Mouse (Mus musculus) mouse embryonic stem cell (cell line): ENCODE measurements around the gene Grm1.

Source experiments
- in situ Hi-C, 2 experiments: fragments of 300-500 bp; cut with MboI; formaldehyde crosslinking; loops; 1 replicate in 1 of 2; 3 replicates in 1 of 2; pipeline ENCODE4 v1.14.3; 2019 to 2020; ENCODE audit warnings: low sequenced_read_pairs in 2 of 2, low pct_unique_long_range_greater_than_20kb in 1 of 2, mixed read lengths in 1 of 2; ENCODE audit not compliant: unreplicated experiment in 1 of 2

Grm1 gene

GRCm38 (mm10) chr10:11013653-11014052, 68.5 kb downstream of the Grm1 start:
- in situ Hi-C loops: no loop called here

GRCm38 (mm10) chr10:10996766-10997165, 85.4 kb downstream of the Grm1 start:
- in situ Hi-C loops: no loop called here

- in situ Hi-C loops: no loop called here
Measured at GRCm38 (mm10) chr10:10991708-10992107, 90.4 kb downstream of the Grm1 start.

DNA sequence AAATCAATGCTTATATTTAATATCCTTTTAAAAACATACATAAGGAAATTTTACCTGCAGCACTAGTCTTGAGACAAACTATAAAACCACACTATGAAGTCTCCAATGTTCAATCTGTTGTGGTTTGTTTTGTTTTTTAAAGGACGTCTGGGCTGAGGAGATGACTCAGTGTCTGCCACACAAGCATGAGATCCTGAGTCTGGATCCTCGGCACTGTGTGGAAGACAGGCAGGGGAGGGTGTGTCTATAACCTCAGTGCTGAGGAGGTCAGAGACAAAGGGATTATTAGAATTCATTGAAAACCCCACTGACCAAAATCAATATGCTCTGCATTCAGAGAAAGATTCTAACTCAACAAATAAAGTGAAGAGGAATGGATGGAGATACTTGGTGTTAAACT, 110.8 kb downstream of the Grm1 start:
- in situ Hi-C loops: no loop called here

GRCm38 (mm10) chr10:10964490-10965150, 117.5 kb downstream of the Grm1 start:
- in situ Hi-C loops: no loop called here

DNA sequence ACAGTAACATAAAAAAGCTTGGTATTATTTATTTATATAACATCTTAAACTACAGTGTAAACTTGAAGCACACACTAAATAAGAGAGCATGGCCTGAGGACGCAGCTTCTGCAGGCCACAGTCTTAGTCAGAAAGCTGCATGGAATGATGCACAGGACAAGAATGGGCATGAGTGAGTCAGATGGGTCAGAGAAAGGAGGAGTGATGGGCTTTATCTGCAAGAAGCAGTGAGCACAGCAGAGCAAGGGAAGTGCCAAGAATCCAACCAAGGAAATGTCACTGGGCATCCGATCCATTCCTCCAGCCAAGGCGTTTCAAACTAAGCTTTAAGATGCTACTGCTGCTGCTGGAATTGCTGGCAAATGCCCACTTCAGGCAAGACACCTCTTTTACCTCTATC, 131.6 kb downstream of the Grm1 start:
- in situ Hi-C loops: no loop called here

DNA sequence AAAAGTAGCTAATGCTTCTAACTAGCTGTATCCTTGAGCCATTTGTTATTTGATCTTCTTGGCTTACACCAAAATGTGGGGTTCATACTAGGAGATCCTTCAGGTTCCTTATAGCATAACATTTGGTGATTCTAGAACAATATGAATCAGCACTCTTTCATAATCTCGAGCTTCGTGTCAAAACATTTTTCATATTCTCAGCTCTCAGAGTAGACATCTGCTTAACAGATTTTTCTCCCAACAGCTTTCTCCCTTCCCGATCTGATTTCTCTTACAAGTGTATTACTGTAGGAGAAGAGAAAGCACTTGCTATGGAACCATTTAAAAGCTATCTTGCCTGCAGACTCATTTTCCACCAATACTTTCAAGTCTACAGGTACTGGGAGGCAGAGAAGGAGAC, 133.0 kb downstream of the Grm1 start:
- in situ Hi-C loops: no loop called here

GRCm38 (mm10) chr10:10947531-10947930, 134.6 kb downstream of the Grm1 start:
- in situ Hi-C loops: no loop called here

- in situ Hi-C loops: no loop called here
Measured at GRCm38 (mm10) chr10:10944003-10944402, 138.2 kb downstream of the Grm1 start.

DNA sequence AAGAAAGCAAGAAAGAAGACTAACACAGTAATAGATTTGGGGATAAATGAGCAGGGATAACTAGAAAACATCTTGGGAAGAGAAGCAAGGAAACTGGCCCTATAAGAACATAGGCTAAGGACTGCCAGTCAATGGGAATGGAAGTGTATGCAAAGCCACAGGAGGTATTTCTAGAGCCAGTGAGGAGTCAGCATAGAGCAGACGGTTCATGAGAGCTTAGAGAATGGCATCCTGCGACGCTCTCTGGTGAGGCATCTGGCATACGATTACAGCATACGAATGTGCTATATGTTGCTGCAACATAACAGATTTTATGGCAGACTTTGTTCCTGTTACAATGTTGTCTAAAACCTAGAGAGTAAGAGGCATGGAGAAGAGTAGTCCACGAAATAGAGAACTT, 139.9 kb downstream of the Grm1 start:
- in situ Hi-C loops: no loop called here

DNA sequence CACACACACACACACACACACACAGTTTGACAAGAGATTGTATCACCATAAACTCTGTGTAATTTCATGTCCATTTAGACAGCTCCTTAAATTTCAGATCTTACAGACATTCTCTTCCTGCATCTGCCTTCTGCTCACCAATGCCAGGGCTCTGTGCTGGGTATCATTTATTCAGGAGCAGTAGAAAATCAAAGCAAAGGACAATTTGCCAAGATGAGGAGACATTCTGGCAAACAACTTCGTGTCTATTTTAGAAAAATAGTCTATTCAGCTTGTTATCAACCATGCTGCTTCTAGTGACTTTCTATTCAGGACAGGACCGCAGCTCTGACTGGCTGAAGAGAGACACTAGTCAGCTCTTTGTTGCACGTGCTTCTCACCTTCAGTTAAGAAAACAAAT, 146.3 kb downstream of the Grm1 start:
- in situ Hi-C loops: no loop called here

GRCm38 (mm10) chr10:10929672-10930071, 152.5 kb downstream of the Grm1 start:
- in situ Hi-C loops: no loop called here

- in situ Hi-C loops: no loop called here
Measured at GRCm38 (mm10) chr10:10928798-10929366, 153.3 kb downstream of the Grm1 start.

DNA sequence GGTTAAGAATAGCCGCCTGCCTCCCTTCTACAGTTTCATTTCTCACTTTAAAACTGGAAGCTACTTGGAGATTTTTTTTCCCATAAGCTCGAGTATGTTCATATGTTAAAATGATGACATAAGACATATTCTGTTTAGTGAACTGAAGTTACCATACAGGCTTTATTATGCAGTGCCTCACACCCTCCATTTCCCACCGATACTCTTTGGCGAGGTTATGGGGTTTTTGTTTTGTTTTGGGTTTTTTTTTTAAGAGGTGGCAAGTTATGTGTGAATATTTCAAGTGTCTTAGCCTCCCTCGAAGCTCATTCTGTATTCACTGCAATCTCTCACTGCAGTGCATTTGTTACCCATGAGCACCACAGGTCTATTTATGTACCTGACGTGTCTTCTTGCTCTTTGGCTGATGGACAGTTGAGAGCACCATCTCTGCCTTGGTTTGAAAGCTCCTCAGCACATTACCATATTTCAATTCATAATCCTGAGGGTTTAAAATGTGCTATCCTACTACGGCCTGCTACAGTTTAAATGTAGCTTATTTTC, 164.2 kb downstream of the Grm1 start:
- in situ Hi-C loops: no loop called here

- in situ Hi-C loops: no loop called here
Measured at GRCm38 (mm10) chr10:10913621-10914020, 168.5 kb downstream of the Grm1 start.

DNA sequence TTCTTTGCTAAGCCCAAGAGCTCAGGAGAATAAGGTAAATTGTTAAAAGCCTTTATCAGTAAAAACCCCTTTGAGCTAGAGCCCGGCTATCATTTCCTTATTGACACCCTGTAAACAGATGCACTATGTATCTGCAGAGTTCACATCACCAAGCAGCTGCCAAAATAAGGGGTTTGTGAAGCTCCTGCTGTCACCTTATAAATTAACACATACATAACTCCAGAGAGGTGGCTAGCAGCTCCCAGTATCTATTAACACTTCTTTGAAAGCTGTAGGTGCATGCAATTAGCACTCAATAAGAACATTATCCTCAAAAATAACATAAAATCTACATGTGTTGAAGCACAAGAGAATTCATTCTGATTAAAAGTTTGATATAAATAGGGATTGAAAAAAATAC, 191.9 kb downstream of the Grm1 start:
- in situ Hi-C loops: no loop called here

GRCm38 (mm10) chr10:10888521-10888920, 193.6 kb downstream of the Grm1 start:
- in situ Hi-C loops: no loop called here

DNA sequence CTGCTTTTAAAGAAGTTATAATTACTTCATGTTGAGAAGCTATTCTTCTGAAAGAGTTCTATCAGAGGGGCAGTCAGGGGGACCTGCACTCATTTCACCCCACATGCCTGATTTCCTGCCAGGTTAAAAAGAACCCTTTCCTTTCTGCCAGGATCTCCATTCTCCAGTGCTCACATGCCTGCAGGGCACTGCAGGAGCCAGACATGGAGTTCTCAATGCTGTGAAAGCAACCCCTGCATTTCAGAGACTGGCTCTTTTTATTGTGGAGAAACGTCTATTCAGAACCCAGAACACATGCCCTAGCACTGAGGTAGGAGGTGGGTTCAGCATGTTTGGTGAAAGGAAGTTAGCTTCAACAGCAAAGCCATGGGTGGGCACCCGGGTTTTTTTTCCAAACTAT, 197.2 kb downstream of the Grm1 start:
- in situ Hi-C loops: no loop called here

DNA sequence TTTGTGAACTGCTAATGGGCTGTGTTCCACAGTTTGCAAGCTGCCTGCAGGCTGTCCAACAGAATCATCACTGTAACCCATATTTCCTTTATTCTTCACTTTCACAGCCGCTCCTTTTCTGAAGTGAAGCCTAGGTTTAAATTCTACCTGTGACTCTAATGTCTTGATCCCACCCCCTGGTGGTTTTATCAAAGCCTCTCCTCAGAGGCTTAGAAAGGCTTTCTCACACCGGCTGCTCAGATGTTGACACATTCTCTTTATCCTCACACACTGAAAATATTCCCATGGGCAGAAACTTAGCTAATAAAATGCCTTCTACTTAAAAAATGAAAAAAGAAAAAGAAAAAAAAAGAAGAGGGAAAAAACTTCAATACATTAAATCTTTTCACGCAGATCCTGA, 210.0 kb downstream of the Grm1 start:
- in situ Hi-C loops: no loop called here

- in situ Hi-C loops: no loop called here
Measured at GRCm38 (mm10) chr10:10870271-10870670, 211.9 kb downstream of the Grm1 start.
